Mouse (Mus musculus): ENCODE measurements around the gene Carm1. TPM values are rescaled to one million over a fixed set of nuclear protein-coding genes. Genes with fewer than 3 reads are reported as not detected.

The Carm1 gene
- polyA plus RNA-seq, 1 experiment from 2014 or later: 15.6 TPM

MicroRNA genes within 50 kb of the gene (microRNA counts, 519-probe panel; counts per million panel counts)
- not detected for microRNA mmu-miR-1946b

Small RNAs within 50 kb of the gene (microRNA-seq; reads per million reads assigned to microRNA genes)
- gene Mir1946b: not detected

Other genes with a start within 250 kb of the Carm1 start
- 77.7 and 86.3 TPM in 2 replicates for gene Ap1m2, start 234.6 kb upstream of the Carm1 start, polyA plus RNA-seq (2015; fragmentation: Nextera tagmentation; extraction: Ambion mirVana)
- gene Slc44a2, start 226.2 kb upstream of the Carm1 start, polyA plus RNA-seq (2015; fragmentation: Nextera tagmentation; extraction: Ambion mirVana): 116 and 130 TPM in 2 replicates
- gene Ilf3, start 179.0 kb upstream of the Carm1 start, polyA plus RNA-seq (2015; fragmentation: Nextera tagmentation; extraction: Ambion mirVana): 144 and 147 TPM in 2 replicates
- gene Qtrt1, start 135.1 kb upstream of the Carm1 start, polyA plus RNA-seq (2015; fragmentation: Nextera tagmentation; extraction: Ambion mirVana): 51.1 and 51.4 TPM in 2 replicates
- gene Dnm2, start 122.0 kb upstream of the Carm1 start, polyA plus RNA-seq (2015; fragmentation: Nextera tagmentation; extraction: Ambion mirVana): 81.4 and 97.2 TPM in 2 replicates
- gene Tmed1, start 36.6 kb upstream of the Carm1 start, polyA plus RNA-seq (2015; fragmentation: Nextera tagmentation; extraction: Ambion mirVana): 78.5 and 80.6 TPM in 2 replicates
- gene AB124611, start 20.7 kb upstream of the Carm1 start, polyA plus RNA-seq (2015; fragmentation: Nextera tagmentation; extraction: Ambion mirVana): 5.9 and 6.0 TPM in 2 replicates
- 19.9 and 22.9 TPM in 2 replicates for gene Timm29, start 45.8 kb downstream of the Carm1 start, polyA plus RNA-seq (2015; fragmentation: Nextera tagmentation; extraction: Ambion mirVana)
- gene Yipf2, start 45.9 kb downstream of the Carm1 start, polyA plus RNA-seq (2015; fragmentation: Nextera tagmentation; extraction: Ambion mirVana): 34.0 and 39.4 TPM in 2 replicates
- 63.2 and 65.0 TPM in 2 replicates for gene Smarca4, start 69.3 kb downstream of the Carm1 start, polyA plus RNA-seq (2015; fragmentation: Nextera tagmentation; extraction: Ambion mirVana)
- 62.2 and 69.3 TPM in 2 replicates for gene Ldlr, start 176.6 kb downstream of the Carm1 start, polyA plus RNA-seq (2015; fragmentation: Nextera tagmentation; extraction: Ambion mirVana)
- gene Spc24, start 213.4 kb downstream of the Carm1 start, polyA plus RNA-seq (2015; fragmentation: Nextera tagmentation; extraction: Ambion mirVana): 83.7 and 87.5 TPM in 2 replicates

Data from stomach, embryonic 16.5 days (tissue).